Mouse (Mus musculus): ENCODE measurements around the gene Hadha. TPM values are rescaled to one million over a fixed set of nuclear protein-coding genes. Genes with fewer than 3 reads are reported as not detected.
A peak's percentile ranks its signal among the peaks of the same experiment; 100 is the strongest.

Gene Hadha
- polyA plus RNA-seq, 1 experiment from 2014 or later: 124 TPM

DNA sequence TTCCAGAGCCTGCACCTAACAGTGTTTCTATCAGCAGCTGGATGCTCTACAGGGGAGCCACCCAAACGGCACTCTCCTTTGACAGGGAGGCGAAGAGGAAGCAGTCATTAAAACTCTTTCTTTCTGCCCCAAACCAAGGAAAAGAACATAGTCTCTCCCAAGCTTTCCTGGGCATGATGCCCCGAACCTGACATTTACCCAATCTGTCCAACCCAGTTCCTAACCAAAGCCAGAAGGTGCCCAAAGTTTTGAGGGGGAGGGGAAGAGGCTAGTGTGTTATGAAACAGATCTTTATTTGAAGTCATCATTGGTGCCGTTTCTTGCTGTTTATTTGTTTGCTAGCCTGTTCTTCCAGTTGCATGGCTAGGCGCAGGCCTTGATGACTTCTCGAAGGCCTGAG, 59.2 kb downstream of the Hadha start:
- H3K36me3 ChIP-seq (ENCODE audit: insufficient read depth): no peaks in the 10 kb centered on the region
- WGBS: 49% methylated on average over 6 of the region's 6 CpGs
- H3K27me3 ChIP-seq (ENCODE audit: insufficient read depth, low read length): no peaks in the 10 kb centered on the region
- DNase-seq (no peak), ATAC-seq (ENCODE audit: insufficient read depth) (no peak)
- no peak overlapping the region for H3K4me3 ChIP-seq (ENCODE audit: low read depth, low read length)
- no peak overlapping the region for H3K9ac ChIP-seq
- H3K9me3 ChIP-seq (ENCODE audit: low read depth, low read length): no peaks in the 10 kb centered on the region
- H3K27ac ChIP-seq (ENCODE audit: low read depth): no peak overlapping the region
- no peaks in the 10 kb centered on the region for H3K4me1 ChIP-seq (ENCODE audit: insufficient read depth)
- TF ChIP-seq CTCF (IDR thresholded peaks at IDR 0.05; ENCODE audit: low read depth): no peak
- H3K4me2 ChIP-seq: no peak overlapping the region

DNA sequence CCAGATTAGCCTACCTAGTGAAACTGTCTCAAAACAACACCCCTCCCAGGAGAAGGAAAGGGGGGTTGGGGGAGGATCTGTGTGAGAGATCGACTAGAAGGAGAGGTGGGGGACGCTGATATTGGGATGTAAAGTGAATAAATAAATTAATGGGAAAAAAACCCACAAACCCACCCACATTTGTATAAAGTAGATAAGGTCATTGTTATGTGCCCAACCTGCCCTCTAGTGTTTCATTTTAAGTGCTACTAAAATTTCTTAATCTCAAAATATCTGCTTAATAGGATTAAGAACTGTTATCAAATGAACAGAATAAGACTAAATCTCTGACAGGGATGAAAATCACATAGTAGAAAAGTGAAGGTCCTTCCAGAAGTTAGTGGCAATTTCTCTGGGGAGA, 60.6 kb downstream of the Hadha start:
- Histone ChIP-seq H3K27ac (ENCODE audit: low read depth) (no peak overlapping the region), H3K4me1 (ENCODE audit: insufficient read depth) (no peaks in the 10 kb centered on the region), H3K4me3 (ENCODE audit: low read depth, low read length) (no peak overlapping the region), H3K4me2 (no peak overlapping the region), H3K36me3 (ENCODE audit: insufficient read depth) (no peaks in the 10 kb centered on the region), H3K27me3 (ENCODE audit: insufficient read depth, low read length) (no peaks in the 10 kb centered on the region), H3K9ac (no peak overlapping the region), H3K9me3 (ENCODE audit: low read depth, low read length) (no peaks in the 10 kb centered on the region)
- WGBS: 35% methylated on average over 2 of the region's 2 CpGs
- no peak for TF ChIP-seq CTCF (IDR thresholded peaks at IDR 0.05; ENCODE audit: low read depth)
- DNase-seq: no peak
- ATAC-seq (ENCODE audit: insufficient read depth): no peak

DNA sequence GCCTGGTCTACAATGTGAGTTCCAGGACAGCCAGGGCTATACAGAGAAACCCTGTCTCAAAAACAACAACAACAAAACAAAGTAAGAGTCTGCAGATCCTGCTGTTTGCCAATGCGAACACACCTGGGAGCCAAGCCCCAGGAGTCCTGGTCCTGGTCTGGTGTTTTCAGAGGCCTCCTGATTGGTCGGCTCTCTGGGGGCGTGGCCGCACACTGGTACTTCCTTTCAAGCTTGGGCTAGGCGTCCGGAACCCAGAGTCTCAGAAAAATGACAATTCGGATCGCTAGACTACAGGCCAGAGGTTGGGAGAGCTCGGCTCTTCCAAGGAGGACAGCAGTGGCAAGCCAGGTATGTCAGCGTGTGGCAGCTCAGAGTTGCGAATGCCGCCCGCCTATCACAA, 62.3 kb downstream of the Hadha start:
- Histone ChIP-seq H3K9me3 (ENCODE audit: low read depth, low read length) (no peaks in the 10 kb centered on the region), H3K9ac (no peak overlapping the region), H3K4me2 (no peak overlapping the region), H3K27me3 (ENCODE audit: insufficient read depth, low read length) (no peaks in the 10 kb centered on the region), H3K4me1 (ENCODE audit: insufficient read depth) (no peaks in the 10 kb centered on the region), H3K27ac (ENCODE audit: low read depth) (no peak overlapping the region), H3K36me3 (ENCODE audit: insufficient read depth) (no peaks in the 10 kb centered on the region), H3K4me3 (ENCODE audit: low read depth, low read length) (no peak overlapping the region)
- ATAC-seq (ENCODE audit: insufficient read depth): no peak
- no peak for TF ChIP-seq CTCF (IDR thresholded peaks at IDR 0.05; ENCODE audit: low read depth)
- DNase-seq: no peak
- WGBS: 45% methylated on average over 13 of the region's 13 CpGs

DNA sequence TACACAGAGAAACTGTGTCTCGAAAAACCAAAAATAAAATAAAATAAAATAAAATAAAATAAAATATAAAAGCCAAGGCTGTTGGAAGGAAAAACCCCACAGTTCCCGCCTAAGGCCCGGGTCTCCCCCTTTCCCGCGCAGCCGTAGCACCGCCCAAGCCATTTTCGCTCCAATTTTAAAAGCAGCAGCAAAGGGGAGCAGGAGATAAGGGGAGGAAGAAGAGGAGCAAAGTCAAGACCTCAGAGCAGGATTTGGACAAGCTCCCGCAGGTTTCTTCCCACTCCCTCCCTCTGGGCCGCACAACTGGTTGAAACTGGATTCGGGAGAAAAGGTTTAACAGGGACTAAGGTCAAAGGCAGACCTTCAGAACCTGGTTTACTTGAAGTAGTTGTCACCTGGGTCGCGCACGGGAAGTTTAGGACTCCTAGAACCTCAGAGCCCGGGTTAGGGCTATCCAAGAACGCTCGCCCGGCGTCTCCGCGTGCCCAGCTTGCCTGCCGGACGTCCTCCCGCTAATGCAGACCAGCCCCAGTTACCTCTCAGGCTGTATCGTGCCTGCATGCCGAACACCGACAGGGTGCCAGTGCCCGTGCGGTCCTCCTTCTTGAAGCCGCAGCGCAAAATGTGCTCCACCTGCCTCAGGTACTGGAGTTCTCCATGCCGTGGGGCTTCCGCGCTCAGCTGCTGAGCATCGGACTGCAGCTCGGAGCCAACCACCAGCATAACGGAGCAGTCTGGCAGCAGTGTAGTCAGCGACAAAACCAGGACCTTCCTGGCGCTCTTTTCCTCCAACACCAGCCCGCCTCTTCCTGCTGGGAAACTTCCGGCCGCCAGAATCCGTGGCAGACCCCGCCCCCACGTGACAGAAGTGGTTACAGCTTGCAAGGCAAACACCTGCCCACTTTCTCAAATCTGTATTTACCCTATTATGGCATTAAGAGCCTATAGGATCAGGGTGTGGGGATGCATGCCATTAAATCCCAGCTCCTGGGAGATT, 81.8 kb downstream of the Hadha start, which contains the start of gene Tyms:
TSS of gene Tyms (minus strand) at position 793 of the 997 bp plus-strand sequence.
- Histone ChIP-seq H3K4me3 (ENCODE audit: low read depth, low read length) (peak within 1 kb of the TSS; percentile 85), H3K4me1 (ENCODE audit: insufficient read depth) (peaks cover 4% of the 10 kb centered on the region; the same call in 1 of the 2 replicates), H3K4me2 (peak within 1 kb of the TSS; percentile 78), H3K9me3 (ENCODE audit: low read depth, low read length) (no peaks in the 10 kb centered on the region), H3K36me3 (ENCODE audit: insufficient read depth) (peaks cover 36% of the 10 kb centered on the region), H3K27ac (ENCODE audit: low read depth) (peak within 1 kb of the TSS; percentile 95), H3K27me3 (ENCODE audit: insufficient read depth, low read length) (no peaks in the 10 kb centered on the region), H3K9ac (peak within 1 kb of the TSS; percentile 87)
- peak; percentile 94 for ATAC-seq (ENCODE audit: insufficient read depth)
- 2% methylated on average over 45 of the region's 45 CpGs for WGBS
- peak; percentile 90 for DNase-seq
- TF ChIP-seq CTCF (IDR thresholded peaks at IDR 0.05; ENCODE audit: low read depth): no peak

DNA sequence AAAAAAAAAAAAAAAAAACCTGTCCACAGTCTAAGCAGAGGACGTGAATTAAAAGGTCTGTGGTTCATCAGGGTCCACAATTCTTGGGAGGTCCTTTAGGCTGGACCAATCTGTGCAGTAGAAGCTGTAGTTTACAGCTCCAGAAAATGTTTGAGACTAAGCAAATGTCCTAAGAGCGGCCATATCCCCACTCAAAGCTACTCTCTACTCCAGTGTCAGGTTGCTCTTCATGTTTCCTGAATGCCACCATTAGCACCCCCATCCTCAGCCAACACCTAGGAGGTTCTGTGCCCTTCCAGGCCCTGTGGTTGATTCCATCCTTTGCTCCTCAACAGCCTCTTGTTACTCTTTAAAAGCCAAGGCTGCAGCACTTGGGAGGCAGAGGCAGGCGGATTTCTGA, 82.6 kb downstream of the Hadha start:
- H3K27ac ChIP-seq (ENCODE audit: low read depth): no peak overlapping the region
- H3K27me3 ChIP-seq (ENCODE audit: insufficient read depth, low read length): no peaks in the 10 kb centered on the region
- TF ChIP-seq CTCF (IDR thresholded peaks at IDR 0.05; ENCODE audit: low read depth): no peak
- no peaks in the 10 kb centered on the region for H3K9me3 ChIP-seq (ENCODE audit: low read depth, low read length)
- peaks cover 43% of the 10 kb centered on the region for H3K36me3 ChIP-seq (ENCODE audit: insufficient read depth)
- peak overlapping the region; percentile 78 for H3K4me2 ChIP-seq
- 32% methylated on average over 3 of the region's 3 CpGs for WGBS
- ATAC-seq (ENCODE audit: insufficient read depth) (peak; percentile 15; the same call in 1 of the 2 replicates), DNase-seq (no peak)
- peak overlapping the region; percentile 87 for H3K9ac ChIP-seq
- H3K4me1 ChIP-seq (ENCODE audit: insufficient read depth): peaks cover 4% of the 10 kb centered on the region; the same call in 1 of the 2 replicates
- peak overlapping the region; percentile 85 for H3K4me3 ChIP-seq (ENCODE audit: low read depth, low read length)

DNA sequence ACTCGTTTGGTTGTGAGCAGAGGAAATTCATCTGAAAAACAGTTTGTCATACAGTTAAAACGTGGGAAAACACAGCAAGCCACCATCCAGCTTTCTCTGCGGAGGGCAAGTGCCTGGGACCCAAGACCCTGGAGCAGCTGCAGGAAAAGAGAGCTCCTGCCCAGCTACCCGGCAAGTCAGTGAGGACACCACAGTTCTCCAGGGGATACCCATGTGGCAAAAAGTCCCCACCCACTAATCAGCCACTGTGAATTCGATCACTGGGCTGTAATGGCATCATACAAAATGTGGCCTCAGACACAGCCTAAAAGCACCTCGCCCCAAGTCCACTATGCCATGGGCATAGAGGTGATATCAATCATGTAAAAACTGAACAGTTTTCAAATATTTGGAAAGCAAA, 83.3 kb downstream of the Hadha start:
- no peak for DNase-seq
- no peak for ATAC-seq (ENCODE audit: insufficient read depth)
- H3K4me2 ChIP-seq: peak overlapping the region; percentile 78
- peak overlapping the region; percentile 85 for H3K4me3 ChIP-seq (ENCODE audit: low read depth, low read length)
- H3K4me1 ChIP-seq (ENCODE audit: insufficient read depth): peaks cover 4% of the 10 kb centered on the region; the same call in 1 of the 2 replicates
- H3K27me3 ChIP-seq (ENCODE audit: insufficient read depth, low read length): no peaks in the 10 kb centered on the region
- no peak overlapping the region for H3K27ac ChIP-seq (ENCODE audit: low read depth)
- no peak for TF ChIP-seq CTCF (IDR thresholded peaks at IDR 0.05; ENCODE audit: low read depth)
- H3K9me3 ChIP-seq (ENCODE audit: low read depth, low read length): no peaks in the 10 kb centered on the region
- WGBS: 69% methylated on average over 6 of the region's 6 CpGs
- peaks cover 49% of the 10 kb centered on the region for H3K36me3 ChIP-seq (ENCODE audit: insufficient read depth)
- H3K9ac ChIP-seq: peak overlapping the region; percentile 87

MicroRNAs encoded within 50 kb of the gene (microRNA counts, 519-probe panel; counts per million panel counts)
- microRNA mmu-miR-1960: 632 counts per million, percentile 2 among the panel's probes with 10 or more counts

Small RNA genes lying within 50 kb of the gene (microRNA-seq; reads per million reads assigned to microRNA genes)
- gene Mir1960 (ENCODE audit: borderline number of aligned reads): 1.2 reads per million

Other genes with a start within 250 kb of the Hadha start
- gene Il6, start 142.0 kb downstream of the Hadha start, polyA plus RNA-seq (2014; fragmentation: Nextera tagmentation; extraction: Ambion mirVana): not detected in 2 replicates
- gene Tyms, start 81.5 kb downstream of the Hadha start, polyA plus RNA-seq (2014; fragmentation: Nextera tagmentation; extraction: Ambion mirVana): 343 and 362 TPM in 2 replicates
- 0.39 and 0.49 TPM in 2 replicates for gene Garem2, start 50.0 kb downstream of the Hadha start, polyA plus RNA-seq (2014; fragmentation: Nextera tagmentation; extraction: Ambion mirVana)
- not detected in 2 replicates for gene 3110082J24Rik, start 49.1 kb downstream of the Hadha start, polyA plus RNA-seq (2014; fragmentation: Nextera tagmentation; extraction: Ambion mirVana)
- gene Hadhb, start 86 bp upstream of the Hadha start, polyA plus RNA-seq (2014; fragmentation: Nextera tagmentation; extraction: Ambion mirVana): 124 and 128 TPM in 2 replicates
- gene Adgrf3, start 50.6 kb upstream of the Hadha start, polyA plus RNA-seq (2014; fragmentation: Nextera tagmentation; extraction: Ambion mirVana): 0.11 and 0.20 TPM in 2 replicates
- gene Selenoi, start 77.4 kb upstream of the Hadha start, polyA plus RNA-seq (2014; fragmentation: Nextera tagmentation; extraction: Ambion mirVana): 18.9 and 19.2 TPM in 2 replicates
- gene Drc1, start 126.2 kb upstream of the Hadha start, polyA plus RNA-seq (2014; fragmentation: Nextera tagmentation; extraction: Ambion mirVana): 0.46 and 0.51 TPM in 2 replicates